10 mouse cellular contexts compared by ENCODE assay signal in the genomic region with DNA sequence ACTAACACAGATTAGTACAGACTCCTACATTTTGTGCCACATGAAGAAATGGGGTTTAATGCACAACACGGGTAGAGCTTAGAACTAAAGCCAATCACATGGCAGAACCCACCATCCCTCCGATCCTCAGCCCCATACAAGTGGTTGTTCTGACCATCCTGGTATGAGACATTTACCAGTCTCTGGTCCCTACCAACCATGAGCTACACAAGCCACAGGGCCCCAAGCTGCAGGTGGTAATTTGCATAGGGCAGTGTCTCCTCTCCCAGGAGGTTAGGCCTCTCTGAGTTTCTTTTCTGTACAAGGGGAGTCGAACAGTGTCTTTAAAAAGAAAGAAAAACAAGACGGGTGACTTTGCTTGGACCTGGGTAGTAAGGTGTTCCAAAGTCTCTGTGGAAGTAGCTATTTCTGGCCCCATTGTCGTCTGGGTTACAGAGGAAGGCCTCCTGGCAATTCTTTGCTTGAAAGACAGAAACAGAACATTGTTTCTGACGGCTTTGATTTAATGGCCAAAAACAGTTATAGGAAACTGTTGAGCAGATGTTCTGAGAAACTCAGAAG. TPM values are rescaled to one million over a fixed set of nuclear protein-coding genes. Genes with fewer than 3 reads are reported as not detected.
DNase-seq lines count a peak whose midpoint lies in the region; ATAC-seq and TF ChIP-seq lines count a peak whose summit lies in the region.
"Had no signal": no experiment of that assay in that cellular context is flagged by ENCODE, and none has a peak within 500 bp of the region (broad histone marks: within the 10 kb centered on the region; RNA-seq: fewer than 3 reads in every experiment).

No protein-coding gene starts in this region.

- H3K4me2 ChIP-seq in intestine, embryonic 16.5 days (ENCODE audit: low read depth, low read length), result no peak overlapping the region
- no peak overlapping the region for H3K4me2 ChIP-seq in intestine, embryonic 15.5 days (replicated peaks)
- H3K4me2 ChIP-seq in stomach, embryonic 16.5 days (ENCODE audit: low read depth, low read length), result no peak overlapping the region
- no peak overlapping the region for H3K4me2 ChIP-seq in stomach, postnatal 0 days (replicated peaks; ENCODE audit: low read depth)
- H3K4me2 ChIP-seq: limb, embryonic 13.5 days had no signal

- no peaks in the 10 kb centered on the region for H3K27me3 ChIP-seq in intestine, embryonic 16.5 days (replicated peaks; ENCODE audit: control insufficient read depth, insufficient read depth, low read length)
- H3K27me3 ChIP-seq in intestine, embryonic 15.5 days (replicated peaks), result no peaks in the 10 kb centered on the region
- H3K27me3 ChIP-seq in stomach, embryonic 16.5 days (ENCODE audit: control insufficient read depth, insufficient read depth, low read length), result no peaks in the 10 kb centered on the region
- H3K27me3 ChIP-seq in stomach, postnatal 0 days (ENCODE audit: control insufficient read depth, insufficient read depth, low read length), result no peaks in the 10 kb centered on the region
- H3K27me3 ChIP-seq: limb, embryonic 13.5 days had no signal

- 0 out of 2 replicates have a peak overlapping the region, but pooled peaks have one; percentile 4 for H3K27ac ChIP-seq in intestine, embryonic 16.5 days (ENCODE audit: low read length)
- no peak overlapping the region for H3K27ac ChIP-seq in intestine, embryonic 15.5 days
- H3K27ac ChIP-seq in stomach, embryonic 16.5 days (ENCODE audit: low read length), result peak overlapping the region; percentile 4; the same call in 1 of the 2 replicates
- no peak overlapping the region for H3K27ac ChIP-seq in stomach, postnatal 0 days (replicated peaks)
- H3K27ac ChIP-seq: limb, embryonic 13.5 days had no signal

- 0 out of 2 replicates have a peak, but pooled peaks cover 4% of the 10 kb centered on the region for H3K4me1 ChIP-seq in intestine, embryonic 16.5 days (ENCODE audit: control insufficient read depth, insufficient read depth, low read length)
- H3K4me1 ChIP-seq in intestine, embryonic 15.5 days (replicated peaks), result no peaks in the 10 kb centered on the region
- H3K4me1 ChIP-seq in stomach, embryonic 16.5 days (ENCODE audit: control insufficient read depth, insufficient read depth, low read length), result no peaks in the 10 kb centered on the region
- no peaks in the 10 kb centered on the region for H3K4me1 ChIP-seq in stomach, postnatal 0 days (replicated peaks; ENCODE audit: control insufficient read depth, insufficient read depth)

- 58% methylated on average over 6 of the region's 6 CpGs for WGBS in intestine, embryonic 16.5 days
- 56% methylated on average over 6 of the region's 6 CpGs for WGBS in intestine, embryonic 15.5 days
- WGBS in stomach, embryonic 16.5 days, result 52% methylated on average over 6 of the region's 6 CpGs
- WGBS in stomach, postnatal 0 days, result 50% methylated on average over 6 of the region's 6 CpGs

- TF ChIP-seq CTCF in stomach, postnatal 0 days (IDR thresholded peaks at IDR 0.05; ENCODE audit: low read depth), result no peak

- H3K4me3 ChIP-seq in intestine, embryonic 16.5 days (ENCODE audit: low read length), result no peak overlapping the region
- no peak overlapping the region for H3K4me3 ChIP-seq in intestine, embryonic 15.5 days (replicated peaks)
- H3K4me3 ChIP-seq in stomach, embryonic 16.5 days (replicated peaks; ENCODE audit: low read length), result no peak overlapping the region
- no peak overlapping the region for H3K4me3 ChIP-seq in stomach, postnatal 0 days (ENCODE audit: low read depth, low read length)
- H3K4me3 ChIP-seq: limb, embryonic 13.5 days had no signal

- H3K36me3 ChIP-seq in intestine, embryonic 16.5 days (ENCODE audit: control insufficient read depth, insufficient read depth, low read length), result no peaks in the 10 kb centered on the region
- H3K36me3 ChIP-seq in intestine, embryonic 15.5 days, result no peaks in the 10 kb centered on the region
- no peaks in the 10 kb centered on the region for H3K36me3 ChIP-seq in stomach, embryonic 16.5 days (ENCODE audit: control insufficient read depth, insufficient read depth, low read length)
- no peaks in the 10 kb centered on the region for H3K36me3 ChIP-seq in stomach, postnatal 0 days (ENCODE audit: control insufficient read depth, insufficient read depth, low read length)
- H3K36me3 ChIP-seq: limb, embryonic 13.5 days had no signal

- H3K9me3 ChIP-seq in intestine, embryonic 16.5 days (ENCODE audit: control insufficient read depth, low read length), result no peaks in the 10 kb centered on the region
- H3K9me3 ChIP-seq in intestine, embryonic 15.5 days, result no peaks in the 10 kb centered on the region
- H3K9me3 ChIP-seq in stomach, embryonic 16.5 days (replicated peaks; ENCODE audit: control insufficient read depth, low read length), result no peaks in the 10 kb centered on the region
- H3K9me3 ChIP-seq in stomach, postnatal 0 days (ENCODE audit: control insufficient read depth, low read length), result no peaks in the 10 kb centered on the region
- H3K9me3 ChIP-seq: limb, embryonic 13.5 days had no signal

- no peak overlapping the region for H3K9ac ChIP-seq in intestine, embryonic 16.5 days (ENCODE audit: low read depth, low read length)
- no peak overlapping the region for H3K9ac ChIP-seq in intestine, embryonic 15.5 days
- no peak overlapping the region for H3K9ac ChIP-seq in stomach, embryonic 16.5 days (ENCODE audit: low read length)
- H3K9ac ChIP-seq in stomach, postnatal 0 days (ENCODE audit: low read length), result no peak overlapping the region
- H3K9ac ChIP-seq: limb, embryonic 13.5 days had no signal

- ATAC-seq in intestine, embryonic 16.5 days, result no peak
- ATAC-seq in intestine, embryonic 15.5 days, result no peak
- no peak for ATAC-seq in stomach, embryonic 16.5 days (ENCODE audit: insufficient read depth, low FRiP score)
- no peak for ATAC-seq in stomach, postnatal 0 days (ENCODE audit: low FRiP score, low TSS enrichment)
- ATAC-seq: intestine, postnatal 0 days; midbrain, embryonic 16.5 days had no signal

- no peak for TF ChIP-seq EP300 in stomach, postnatal 0 days (optimal IDR thresholded peaks at IDR 0.05)

- no peak for DNase-seq in stomach, postnatal 0 days (ENCODE audit: low spot score)
- peak; percentile 60 for DNase-seq in naive thymus-derived CD4-positive, alpha-beta T cell, adult 2 months (ENCODE audit: low read depth)
- no peak for DNase-seq in gastrocnemius, postnatal 4 days (ENCODE audit: low spot score in 2 of 2)
- DNase-seq in ovary, adult 18-20 months (ENCODE audit: low spot score), result no peak

RNA-seq across cellular contexts. Expression of a gene that starts 23.1 kb away (rescaled TPM):
- polyA plus RNA-seq in intestine, embryonic 16.5 days (2015; fragmentation: Nextera tagmentation; extraction: Ambion mirVana), result 33.0 and 33.9 TPM in 2 replicates
- 38.5 and 43.0 TPM in 2 replicates for polyA plus RNA-seq in intestine, embryonic 15.5 days (2015; fragmentation: Nextera tagmentation; extraction: Ambion mirVana)
- 36.0 and 43.7 TPM in 2 replicates for polyA plus RNA-seq in stomach, embryonic 16.5 days (2015; fragmentation: Nextera tagmentation; extraction: Ambion mirVana)
- 8.8 and 9.9 TPM in 2 replicates for polyA plus RNA-seq in stomach, postnatal 0 days (2015; fragmentation: Nextera tagmentation; extraction: Ambion mirVana)
- total RNA-seq in gastrocnemius, postnatal 4 days (2021), result 10 to 100 TPM; 55.1 to 59.1 TPM

Comparison
In these comparisons a context has a peak if more than half of its experiments do, and no peak if none do; other contexts are left out.
1. H3K27ac ChIP-seq: peak in intestine, embryonic 16.5 days (single experiment) and stomach, embryonic 16.5 days (single experiment); none in intestine, embryonic 15.5 days (single experiment) and stomach, postnatal 0 days (single experiment).